Mouse (Mus musculus) neural tube, embryonic 11.5 days (tissue): ENCODE data around the gene Tex10. TPM values are rescaled to one million over a fixed set of nuclear protein-coding genes. Genes with fewer than 3 reads are reported as not detected.

Source experiments
- ATAC-seq: fragments of 200-750 bp; cut with Nextera tagmentation; 2 replicates; pipeline ENCODE4 v1.8.0; 2017; ENCODE audit warnings: moderate number of reproducible peaks, mild to moderate bottlenecking, moderate TSS enrichment, moderate library complexity; ENCODE audit not compliant: insufficient read depth, low FRiP score, low TSS enrichment
- DNase-seq: peaks from one replicate; pipeline ENCODE4 v3.0.0-alpha.2; 2015; ENCODE audit warnings: low spot score
- H3K27ac ChIP-seq: fragments of 300-500 bp; sonication (generic); 2 replicates; pipeline ENCODE4 v1.5.1; 2014; ENCODE audit warnings: low read depth, mild to moderate bottlenecking, low read length
- H3K27me3 ChIP-seq: fragments of 300-500 bp; sonication (generic); 2 replicates; pipeline ENCODE4 v1.6.1; 2014; ENCODE audit warnings: mild to moderate bottlenecking, low read length, mixed read lengths; ENCODE audit not compliant: control insufficient read depth, insufficient read depth
- H3K36me3 ChIP-seq: fragments of 300-500 bp; sonication (generic); 2 replicates; pipeline ENCODE4 v1.6.1; 2014; ENCODE audit warnings: mild to moderate bottlenecking, low read length, moderate library complexity, mixed read lengths; ENCODE audit not compliant: control insufficient read depth, insufficient read depth
- H3K4me1 ChIP-seq: fragments of 300-500 bp; sonication (generic); 2 replicates; pipeline ENCODE4 v1.6.1; 2014; ENCODE audit warnings: low read length, mixed read lengths; ENCODE audit not compliant: control insufficient read depth, insufficient read depth
- H3K4me2 ChIP-seq: fragments of 300-500 bp; sonication (generic); 2 replicates; pipeline ENCODE4 v1.6.1; 2014; ENCODE audit warnings: low read depth, mild to moderate bottlenecking, moderate library complexity
- H3K4me3 ChIP-seq: fragments of 300-500 bp; sonication (generic); 2 replicates; pipeline ENCODE4 v1.5.1; 2014; ENCODE audit warnings: low read depth, low read length
- H3K9ac ChIP-seq: fragments of 300-500 bp; sonication (generic); 2 replicates; pipeline ENCODE4 v1.6.1; 2014; ENCODE audit warnings: mild to moderate bottlenecking, low read length
- H3K9me3 ChIP-seq: fragments of 300-500 bp; sonication (generic); 2 replicates; pipeline ENCODE4 v1.6.1; 2016; ENCODE audit warnings: low read length; ENCODE audit not compliant: control insufficient read depth
- WGBS: fragments of 180-500 bp; shearing (Covaris S2); extraction: QIAGEN DNeasy Blood & Tissue Kit; methylation state at CpG from one replicate; pipeline ENCODE4 v1.1.7; 2014; 5-methylcytosine and 5-hydroxymethylcytosine counted together
- polyA plus RNA-seq: library from polyadenylated mRNA; unstranded; fragments of >200 nt; fragmentation: Nextera tagmentation; extraction: Ambion mirVana; gene quantifications from 2 replicates; pipeline ENCODE4 v1.2.1, GENCODE M21; 2014

Gene Tex10
- 70.6 and 81.1 TPM in 2 replicates for polyA plus RNA-seq

- Histone ChIP-seq H3K9me3 (no peaks in the 10 kb centered on the region), H3K36me3 (peaks cover 2% of the 10 kb centered on the region; the same call in 1 of the 2 replicates), H3K27ac (peak within 1 kb of the TSS; percentile 78), H3K4me2 (peak within 1 kb of the TSS; percentile 67), H3K4me1 (peaks cover 9% of the 10 kb centered on the region), H3K9ac (peak within 1 kb of the TSS; percentile 88), H3K27me3 (no peaks in the 10 kb centered on the region), H3K4me3 (peak within 1 kb of the TSS; percentile 73)
- WGBS: under 1% methylated on average over 89 of the region's 89 CpGs
- DNase-seq (peak; percentile 97), ATAC-seq (peak; percentile 96)
Observed at GRCm38 (mm10) chr4:48472792-48473650, at the start of gene Tex10. Gene Tex10, minus strand, starts transcription at chr4:48473459.

- H3K4me3 ChIP-seq: no peak overlapping the region
- no peak overlapping the region for H3K9ac ChIP-seq
- ATAC-seq (no peak), DNase-seq (no peak)
- no peaks in the 10 kb centered on the region for H3K4me1 ChIP-seq
- H3K4me2 ChIP-seq: no peak overlapping the region
- WGBS: 12% methylated on average over 2 of the region's 2 CpGs
- H3K9me3 ChIP-seq: no peaks in the 10 kb centered on the region
- no peaks in the 10 kb centered on the region for H3K27me3 ChIP-seq
- no peak overlapping the region for H3K27ac ChIP-seq
- H3K36me3 ChIP-seq: no peaks in the 10 kb centered on the region
Observed at GRCm38 (mm10) chr4:48510861-48511260, 37.6 kb upstream of the Tex10 start.

GRCm38 (mm10) chr4:48492510-48492909, 19.3 kb upstream of the Tex10 start:
- no peak overlapping the region for H3K9ac ChIP-seq
- no peak for ATAC-seq
- H3K9me3 ChIP-seq: no peaks in the 10 kb centered on the region
- H3K27me3 ChIP-seq: no peaks in the 10 kb centered on the region
- H3K36me3 ChIP-seq: no peaks in the 10 kb centered on the region
- WGBS: 81% methylated on average over 2 of the region's 2 CpGs
- no peak overlapping the region for H3K27ac ChIP-seq
- H3K4me2 ChIP-seq: no peak overlapping the region
- H3K4me1 ChIP-seq: no peaks in the 10 kb centered on the region
- DNase-seq: no peak
- no peak overlapping the region for H3K4me3 ChIP-seq

- peak overlapping the region; percentile 26 for H3K9ac ChIP-seq
- WGBS: 14% methylated on average over 14 of the region's 14 CpGs
- H3K27ac ChIP-seq: no peak overlapping the region
- no peaks in the 10 kb centered on the region for H3K4me1 ChIP-seq
- H3K4me3 ChIP-seq: peak overlapping the region; percentile 22; the same call in 1 of the 2 replicates
- H3K27me3 ChIP-seq: no peaks in the 10 kb centered on the region
- no peaks in the 10 kb centered on the region for H3K36me3 ChIP-seq
- ATAC-seq (peak; percentile 31; the same call in 1 of the 2 replicates), DNase-seq (peak; percentile 34)
- peak overlapping the region; percentile 26 for H3K4me2 ChIP-seq
- no peaks in the 10 kb centered on the region for H3K9me3 ChIP-seq
Observed at GRCm38 (mm10) chr4:48491290-48491743, 18.1 kb upstream of the Tex10 start.

DNA sequence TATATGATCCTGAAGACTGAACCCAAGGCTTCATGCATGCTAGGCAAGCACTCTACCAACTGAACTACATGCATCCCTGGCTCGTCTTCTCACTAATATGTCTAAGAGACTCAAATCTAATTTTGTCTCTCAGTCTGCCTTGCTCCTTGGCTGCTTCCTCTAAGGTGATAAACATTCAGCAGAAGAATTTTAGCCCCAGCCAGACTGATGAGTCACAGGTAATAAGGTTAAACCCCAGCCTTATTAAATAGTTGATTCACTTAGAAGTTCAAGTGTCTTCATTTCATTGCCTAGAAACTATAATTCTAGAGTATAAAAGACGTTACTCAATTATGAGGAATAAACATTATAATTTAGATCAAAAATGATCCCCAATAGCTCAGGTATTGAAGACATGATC, 15.7 kb upstream of the Tex10 start:
- Histone ChIP-seq H3K9ac (no peak overlapping the region), H3K36me3 (no peaks in the 10 kb centered on the region), H3K4me2 (no peak overlapping the region), H3K27ac (no peak overlapping the region), H3K4me3 (no peak overlapping the region), H3K27me3 (no peaks in the 10 kb centered on the region), H3K4me1 (no peaks in the 10 kb centered on the region), H3K9me3 (no peaks in the 10 kb centered on the region)
- no peak for ATAC-seq
- whole genome bisulfite sequencing: 86% methylated on average over 2 of the region's 2 CpGs
- no peak for DNase-seq

DNA sequence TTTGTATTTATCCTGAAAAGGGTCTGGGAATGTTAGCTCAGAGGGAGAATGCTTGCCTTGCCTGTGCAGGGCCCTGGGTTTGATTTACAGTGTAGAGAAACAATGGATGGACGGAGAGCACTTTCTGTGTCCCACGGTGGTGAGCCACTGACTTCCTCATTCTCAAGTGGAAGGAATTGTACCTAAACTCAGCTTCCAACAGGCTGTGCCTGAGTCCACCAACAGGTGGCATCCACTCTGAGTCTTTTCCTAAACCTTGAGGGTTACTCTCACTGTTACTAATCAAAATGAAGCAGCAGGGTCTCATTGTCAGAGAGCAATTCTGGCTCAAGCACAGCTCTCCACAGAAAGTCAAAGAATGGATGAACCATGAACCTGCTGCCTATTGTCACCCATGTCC, 8.0 kb upstream of the Tex10 start:
- no peak for ATAC-seq
- no peak overlapping the region for H3K4me3 ChIP-seq
- H3K4me2 ChIP-seq: no peak overlapping the region
- WGBS: 26% methylated on average over 2 of the region's 2 CpGs
- DNase-seq: peak; percentile 33
- no peaks in the 10 kb centered on the region for H3K9me3 ChIP-seq
- no peaks in the 10 kb centered on the region for H3K36me3 ChIP-seq
- no peaks in the 10 kb centered on the region for H3K4me1 ChIP-seq
- H3K9ac ChIP-seq: no peak overlapping the region
- no peaks in the 10 kb centered on the region for H3K27me3 ChIP-seq
- H3K27ac ChIP-seq: no peak overlapping the region

DNA sequence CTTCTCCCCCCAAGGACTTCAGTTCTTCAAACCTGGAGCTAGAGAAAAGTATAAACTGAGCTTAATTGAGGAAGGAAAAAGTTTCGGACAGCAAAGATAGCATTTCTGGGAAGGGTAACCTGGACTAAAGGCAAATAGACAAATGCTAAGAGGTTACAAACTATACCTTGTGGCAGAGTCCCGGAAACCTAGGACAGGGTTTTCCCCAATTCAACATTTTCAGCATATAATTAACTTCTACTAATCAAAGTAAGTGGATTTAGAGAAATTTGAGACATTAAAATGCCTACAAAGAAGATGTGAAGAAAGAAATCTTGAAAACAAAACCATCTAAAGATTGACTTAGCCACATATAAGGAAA, 372 bp upstream of the Tex10 start:
- H3K4me1 ChIP-seq: peaks cover 9% of the 10 kb centered on the region
- no peak; the same call in 1 of the 2 replicates for ATAC-seq
- 0 out of 2 replicates have a peak, but pooled peaks cover under 1% of the 10 kb centered on the region for H3K36me3 ChIP-seq
- H3K4me3 ChIP-seq: peak overlapping the region; percentile 73
- 88% methylated on average over 2 of the region's 2 CpGs for WGBS
- no peak overlapping the region for H3K9ac ChIP-seq
- H3K27ac ChIP-seq: no peak overlapping the region
- peak overlapping the region; percentile 67 for H3K4me2 ChIP-seq
- DNase-seq: no peak
- no peaks in the 10 kb centered on the region for H3K27me3 ChIP-seq
- no peaks in the 10 kb centered on the region for H3K9me3 ChIP-seq

GRCm38 (mm10) chr4:48472052-48472791, 1.0 kb downstream of the Tex10 start:
- DNase-seq (no peak), ATAC-seq (no peak)
- Histone ChIP-seq H3K4me2 (peak overlapping the region; percentile 67), H3K27me3 (no peaks in the 10 kb centered on the region), H3K4me1 (peaks cover 9% of the 10 kb centered on the region), H3K4me3 (peak overlapping the region; percentile 73), H3K27ac (no peak overlapping the region), H3K9ac (peak overlapping the region; percentile 88), H3K36me3 (peaks cover 2% of the 10 kb centered on the region; the same call in 1 of the 2 replicates), H3K9me3 (no peaks in the 10 kb centered on the region)
- WGBS: 17% methylated on average over 12 of the region's 12 CpGs
